Mouse (Mus musculus) CD4-positive, CD25-positive, alpha-beta regulatory T cell, adult 4 months (primary cell): ENCODE results near the gene Mmp7. TPM values are rescaled to one million over a fixed set of nuclear protein-coding genes. Genes with fewer than 3 reads are reported as not detected.

Experiments
- ATAC-seq: one replicate; pipeline ENCODE4 v1.8.0; 2017
- polyA plus RNA-seq, 2 experiments: library from polyadenylated mRNA; unstranded; fragments of 100-300 nt; shearing (Covaris generic); gene quantifications; one replicate each; pipeline ENCODE4 v1.2.1; 2017

Mmp7 gene
- polyA plus RNA-seq, 2 experiments from 2014 or later: not detected

DNA sequence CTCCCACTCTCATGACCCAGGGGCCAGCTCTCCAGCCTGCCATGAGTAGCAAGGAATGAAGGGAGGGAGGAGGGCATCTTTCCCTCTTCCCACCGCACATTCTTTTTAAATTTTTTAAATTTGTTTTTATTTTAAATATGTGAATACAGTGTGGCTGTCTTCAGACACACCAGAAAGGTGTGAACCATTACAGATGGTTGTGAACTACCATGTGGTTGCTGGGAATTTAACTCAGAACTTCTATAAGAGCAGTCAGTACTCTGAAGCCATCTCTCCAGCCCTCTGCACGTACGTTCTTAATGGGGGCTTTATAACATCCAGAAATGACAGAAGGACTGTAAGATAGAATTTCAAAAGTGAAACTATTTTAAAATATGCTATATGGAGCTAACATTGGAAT lies 57.0 kb downstream of the Mmp7 start:
- no peak for ATAC-seq

Other genes starting within 250 kb of the Mmp7 start
- not detected for gene Mmp3, start 246.3 kb upstream of the Mmp7 start, polyA plus RNA-seq
- not detected for gene Mmp10, start 189.7 kb upstream of the Mmp7 start, polyA plus RNA-seq
- under 1 TPM in 1 of 2 experiments, not detected in 1; 0.17 TPM for gene Mmp8, start 133.6 kb upstream of the Mmp7 start, polyA plus RNA-seq
- gene Mmp27, start 120.7 kb upstream of the Mmp7 start, polyA plus RNA-seq: under 1 TPM in 1 of 2 experiments, not detected in 1; 0.34 TPM
- not detected for gene Mmp20, start 63.9 kb upstream of the Mmp7 start, polyA plus RNA-seq
- 100 to 1,000 TPM in 1 of 2 experiments, 10 to 100 TPM in 1; 84.8 to 104 TPM for gene Tmem123, start 72.0 kb downstream of the Mmp7 start, polyA plus RNA-seq
- gene Birc2, start 145.0 kb downstream of the Mmp7 start, polyA plus RNA-seq: 100 to 1,000 TPM; 138 to 145 TPM
- 100 to 1,000 TPM; 121 to 171 TPM for gene Birc3, start 181.1 kb downstream of the Mmp7 start, polyA plus RNA-seq